ENCODE assay signal across 25 mouse cellular contexts in the genomic region with DNA sequence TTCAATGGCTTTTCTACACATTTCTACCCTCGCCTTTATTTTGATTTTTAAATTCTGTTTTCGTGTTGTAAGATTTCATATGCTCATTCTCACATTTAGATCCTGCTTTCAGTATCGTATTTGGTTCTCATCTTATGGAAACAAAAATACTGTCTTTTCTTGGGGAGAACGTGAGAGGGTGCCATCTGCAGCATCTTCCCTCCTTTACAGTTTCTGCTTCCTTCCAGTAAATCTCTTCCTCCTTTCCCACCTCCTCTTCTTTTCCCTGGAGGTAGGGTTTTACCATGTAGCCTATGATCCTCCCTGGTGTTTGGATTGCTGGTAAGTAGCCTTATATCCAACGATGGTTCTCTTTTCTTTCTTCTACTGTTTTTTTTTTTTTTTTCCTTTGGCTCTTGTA.
"Had no signal": no experiment of that assay in that cellular context is flagged by ENCODE, and none has a peak within 500 bp of the region (broad histone marks: within the 10 kb centered on the region; RNA-seq: fewer than 3 reads in every experiment).

No protein-coding gene starts in this region.

- H3K27ac ChIP-seq: gastrocnemius, adult 2 months; heart, embryonic 10.5 days; hindbrain, embryonic 12.5 days; hindbrain, embryonic 14.5 days; intestine, embryonic 15.5 days; layer of hippocampus, adult 2 months; left cerebral cortex, adult 2 months; limb, embryonic 10.5 days; limb, embryonic 12.5 days; liver, embryonic 13.5 days had no signal

- ATAC-seq: hindbrain, embryonic 16.5 days; inflammation-experienced regulatory T-cells, adult 6 months; intestine, embryonic 15.5 days; intestine, postnatal 0 days had no signal

- H3K4me3 ChIP-seq: gastrocnemius, adult 2 months; heart, embryonic 10.5 days; heart, embryonic 12.5 days; hindbrain, embryonic 10.5 days; hindbrain, embryonic 12.5 days; intestine, embryonic 15.5 days; layer of hippocampus, adult 2 months; left cerebral cortex, adult 2 months; limb, embryonic 10.5 days; limb, embryonic 12.5 days; liver, embryonic 13.5 days had no signal

- DNase-seq: gastrocnemius, adult 2 months; gastrocnemius, postnatal 10 days; gastrocnemius, postnatal 25 days; heart, adult 18-20 months; heart, postnatal 10 days; heart, postnatal 4 days; kidney, adult 18-20 months; kidney, adult 8-10 months; kidney, postnatal 10 days; kidney, postnatal 25 days; kidney, postnatal 4 days; liver, embryonic 13.5 days had no signal

- H3K4me1 ChIP-seq: heart, embryonic 10.5 days; heart, embryonic 12.5 days; hindbrain, embryonic 10.5 days; hindbrain, embryonic 12.5 days; intestine, embryonic 15.5 days; limb, embryonic 10.5 days; limb, embryonic 12.5 days; liver, embryonic 13.5 days had no signal
